Mouse (Mus musculus) lung, embryonic 16.5 days (tissue): Measurements from ENCODE around the gene Eef1e1. TPM values are rescaled to one million over a fixed set of nuclear protein-coding genes. Genes with fewer than 3 reads are reported as not detected.

Experiments
- ATAC-seq: fragments of 200-750 bp; cut with Nextera tagmentation; 2 replicates; pipeline ENCODE4 v1.8.0; 2017; ENCODE audit warnings: low read depth, mild to moderate bottlenecking, moderate library complexity
- H3K27ac ChIP-seq: fragments of 300-500 bp; sonication (generic); 2 replicates; pipeline ENCODE4 v1.5.1; 2014; ENCODE audit warnings: mild to moderate bottlenecking, control low read depth, low read length
- H3K27me3 ChIP-seq: fragments of 300-500 bp; sonication (generic); 2 replicates; pipeline ENCODE4 v1.6.1; 2014; ENCODE audit warnings: low read depth, low read length, mixed read lengths; ENCODE audit not compliant: control insufficient read depth, insufficient read depth
- H3K36me3 ChIP-seq: fragments of 300-500 bp; sonication (generic); 2 replicates; pipeline ENCODE4 v1.6.1; 2014; ENCODE audit warnings: low read length; ENCODE audit not compliant: control insufficient read depth, insufficient read depth
- H3K4me1 ChIP-seq: fragments of 300-500 bp; sonication (generic); replicated peaks from 2 replicates; pipeline ENCODE4 v1.6.1; 2014; ENCODE audit warnings: low read length, mixed read lengths; ENCODE audit not compliant: control insufficient read depth, insufficient read depth
- H3K4me2 ChIP-seq: fragments of 300-500 bp; sonication (generic); 2 replicates; pipeline ENCODE4 v1.6.1; 2014; ENCODE audit warnings: low read depth, low read length, control low read depth
- H3K4me3 ChIP-seq: fragments of 300-500 bp; sonication (generic); 2 replicates; pipeline ENCODE4 v1.5.1; 2014; ENCODE audit warnings: mild to moderate bottlenecking, low read length, control low read depth
- H3K9ac ChIP-seq: fragments of 300-500 bp; sonication (generic); 2 replicates; pipeline ENCODE4 v1.6.1; 2014; ENCODE audit warnings: low read length, control low read depth
- H3K9me3 ChIP-seq: fragments of 300-500 bp; sonication (generic); 2 replicates; pipeline ENCODE4 v1.6.1; 2016; ENCODE audit warnings: low read length; ENCODE audit not compliant: control insufficient read depth
- WGBS: fragments of 180-500 bp; shearing (Covaris S2); extraction: QIAGEN DNeasy Blood & Tissue Kit; methylation state at CpG from one replicate; pipeline ENCODE4 v1.1.7; 2014; 5-methylcytosine and 5-hydroxymethylcytosine counted together
- polyA plus RNA-seq: library from polyadenylated mRNA; unstranded; fragments of >200 nt; fragmentation: Nextera tagmentation; extraction: Ambion mirVana; gene quantifications from 2 replicates; pipeline ENCODE4 v1.2.1, GENCODE M21; 2015

Eef1e1 gene
- polyA plus RNA-seq, 1 experiment from 2014 or later = 37.7 TPM

GRCm38 (mm10) chr13:38600811-38601210 is 58.0 kb downstream of the Eef1e1 start:
- Histone ChIP-seq H3K4me2 (no peak overlapping the region), H3K9ac (no peak overlapping the region), H3K9me3 (no peaks in the 10 kb centered on the region), H3K4me1 (peaks cover 10% of the 10 kb centered on the region), H3K4me3 (no peak overlapping the region), H3K36me3 (no peaks in the 10 kb centered on the region), H3K27me3 (no peaks in the 10 kb centered on the region), H3K27ac (no peak overlapping the region)
- WGBS = 83% methylated on average over 11 of the region's 11 CpGs
- ATAC-seq = no peak

GRCm38 (mm10) chr13:38597076-38597475 is 61.8 kb downstream of the Eef1e1 start:
- no peaks in the 10 kb centered on the region for H3K27me3 ChIP-seq
- H3K9ac ChIP-seq = no peak overlapping the region
- H3K4me1 ChIP-seq = peaks cover under 1% of the 10 kb centered on the region
- no peak overlapping the region for H3K27ac ChIP-seq
- no peak overlapping the region for H3K4me3 ChIP-seq
- WGBS = 49% methylated on average over 3 of the region's 3 CpGs
- ATAC-seq = no peak
- H3K4me2 ChIP-seq = no peak overlapping the region
- no peaks in the 10 kb centered on the region for H3K9me3 ChIP-seq
- H3K36me3 ChIP-seq = no peaks in the 10 kb centered on the region

GRCm38 (mm10) chr13:38596461-38596860 is 62.4 kb downstream of the Eef1e1 start:
- Histone ChIP-seq H3K27me3 (no peaks in the 10 kb centered on the region), H3K9me3 (no peaks in the 10 kb centered on the region), H3K4me2 (no peak overlapping the region), H3K4me1 (no peaks in the 10 kb centered on the region), H3K27ac (no peak overlapping the region), H3K36me3 (no peaks in the 10 kb centered on the region), H3K9ac (no peak overlapping the region), H3K4me3 (no peak overlapping the region)
- WGBS = 77% methylated on average over 4 of the region's 4 CpGs
- ATAC-seq = no peak

Other genes with a start within 250 kb of the Eef1e1 start
- gene Txndc5, start 130.2 kb downstream of the Eef1e1 start, polyA plus RNA-seq = 237 and 238 TPM in 2 replicates
- gene Bloc1s5, start 23.9 kb downstream of the Eef1e1 start, polyA plus RNA-seq = 16.6 and 19.5 TPM in 2 replicates